In genomic region chr12:25099563-25100408, GRCm38 (mm10) we compare ENCODE assay signal across 8 mouse cellular contexts. TPM values are rescaled to one million over a fixed set of nuclear protein-coding genes. Genes with fewer than 3 reads are reported as not detected.
DNase-seq lines count a peak whose midpoint lies in the region; ATAC-seq lines count a peak whose summit lies in the region.

No protein-coding gene starts in this region.

- peak overlapping the region; percentile 82 for H3K27ac ChIP-seq in liver, embryonic 12.5 days
- peak overlapping the region; percentile 91 for H3K27ac ChIP-seq in neural tube, embryonic 12.5 days

- under 1% methylated on average over 38 of the region's 38 CpGs for WGBS in liver, embryonic 12.5 days (ENCODE audit: insufficient replicate concordance)
- WGBS in neural tube, embryonic 12.5 days: under 1% methylated on average over 38 of the region's 38 CpGs

- DNase-seq in cerebellum, adult 11-12 months: peak; percentile 31
- DNase-seq in forelimb bud, embryonic 11.5 days (ENCODE audit: low read depth, low spot score): peak; percentile 59
- DNase-seq in induced T-regulatory cell, adult 2 months (ENCODE audit: low read depth): peak; percentile 65
- no peak for DNase-seq in right cerebral cortex, postnatal 14 days

- H3K4me3 ChIP-seq in megakaryocyte, embryonic 14.5 days (replicated peaks): peak overlapping the region; percentile 91
- H3K4me3 ChIP-seq in liver, embryonic 12.5 days: peak overlapping the region; percentile 43
- H3K4me3 ChIP-seq in neural tube, embryonic 12.5 days: peak overlapping the region; percentile 49

- peak overlapping the region; percentile 35 for H3K9ac ChIP-seq in liver, embryonic 12.5 days
- peak overlapping the region; percentile 47 for H3K9ac ChIP-seq in neural tube, embryonic 12.5 days

- ATAC-seq in megakaryocyte, adult 5-6 weeks (ENCODE audit: poor library complexity, severe bottlenecking): no peak
- ATAC-seq in liver, embryonic 12.5 days: no peak
- ATAC-seq in neural tube, embryonic 12.5 days (ENCODE audit: low FRiP score, low read depth): no peak

- H3K27me3 ChIP-seq in megakaryocyte, embryonic 14.5 days (replicated peaks): peaks cover 73% of the 10 kb centered on the region
- peaks cover 83% of the 10 kb centered on the region for H3K27me3 ChIP-seq in liver, embryonic 12.5 days (replicated peaks)
- no peaks in the 10 kb centered on the region for H3K27me3 ChIP-seq in neural tube, embryonic 12.5 days (replicated peaks)

- H3K9me3 ChIP-seq in megakaryocyte, embryonic 14.5 days: peaks cover 8% of the 10 kb centered on the region; the same call in 1 of the 2 replicates
- no peaks in the 10 kb centered on the region for H3K9me3 ChIP-seq in liver, embryonic 12.5 days (replicated peaks)
- no peaks in the 10 kb centered on the region for H3K9me3 ChIP-seq in neural tube, embryonic 12.5 days

- H3K4me2 ChIP-seq in liver, embryonic 12.5 days: peak overlapping the region; percentile 70
- peak overlapping the region; percentile 96 for H3K4me2 ChIP-seq in neural tube, embryonic 12.5 days (replicated peaks)

- peaks cover 63% of the 10 kb centered on the region for H3K4me1 ChIP-seq in megakaryocyte, embryonic 14.5 days
- peaks cover 30% of the 10 kb centered on the region for H3K4me1 ChIP-seq in liver, embryonic 12.5 days
- H3K4me1 ChIP-seq in neural tube, embryonic 12.5 days: peaks cover 49% of the 10 kb centered on the region

- H3K36me3 ChIP-seq in megakaryocyte, embryonic 14.5 days (replicated peaks; ENCODE audit: low read length): no peaks in the 10 kb centered on the region
- H3K36me3 ChIP-seq in liver, embryonic 12.5 days: no peaks in the 10 kb centered on the region
- H3K36me3 ChIP-seq in neural tube, embryonic 12.5 days: no peaks in the 10 kb centered on the region

RNA-seq across cellular contexts. Expression of gene Id2, which starts 2.8 kb away (rescaled TPM):
- polyA plus RNA-seq in megakaryocyte, embryonic 14.5 days (2012; ENCODE audit: insufficient read depth, low replicate concordance): 8.1 TPM in 1 of 2 replicates, not detected in the other
- total RNA-seq in megakaryocyte, adult 5-6 weeks (2015): 188 and 198 TPM in 2 replicates
- total RNA-seq in megakaryocyte, adult 5-6 weeks (2017): 96.7 and 108 TPM in 2 replicates
- polyA plus RNA-seq in liver, embryonic 12.5 days (2016; fragmentation: Nextera tagmentation; extraction: Ambion mirVana): 111 and 112 TPM in 2 replicates
- polyA plus RNA-seq in neural tube, embryonic 12.5 days (2016; fragmentation: Nextera tagmentation; extraction: Ambion mirVana): 203 and 211 TPM in 2 replicates

Comparison
In these comparisons a context has a peak if more than half of its experiments do, and no peak if none do; other contexts are left out.
1. RNA of gene Id2, which starts 2.8 kb away (polyA plus RNA-seq): 203 to 211 TPM in neural tube, embryonic 12.5 days and 111 to 112 TPM in liver, embryonic 12.5 days; 8.1 TPM in megakaryocyte, embryonic 14.5 days; every median in the first group is over 10 times any median in the second.
2. Peak in every context shown above with its lines, with median percentiles within 50 percentile points of each other: H3K4me3 ChIP-seq.